Mouse (Mus musculus): ENCODE data around the gene Ccdc85b. TPM values are rescaled to one million over a fixed set of nuclear protein-coding genes. Genes with fewer than 3 reads are reported as not detected.
A peak's percentile ranks its signal among the peaks of the same experiment; 100 is the strongest.

The Ccdc85b gene
- polyA plus RNA-seq, 1 experiment from 2014 or later = 6.5 TPM

- peak overlapping the region; percentile 86 for H3K4me2 ChIP-seq (ENCODE audit: low read depth, low read length, severe bottlenecking)
- peak overlapping the region; percentile 59 for H3K4me3 ChIP-seq (ENCODE audit: low read depth, low read length)
- no peaks in the 10 kb centered on the region for H3K9me3 ChIP-seq (ENCODE audit: control insufficient read depth, low read length)
- H3K9ac ChIP-seq (ENCODE audit: low read length) = peak overlapping the region; percentile 84
- peak; percentile 49; the same call in 1 of the 2 replicates for ATAC-seq (replicated peaks; ENCODE audit: low FRiP score)
- H3K36me3 ChIP-seq (ENCODE audit: control insufficient read depth, insufficient read depth, low read length) = no peaks in the 10 kb centered on the region
- peak overlapping the region; percentile 18; the same call in 1 of the 2 replicates for H3K27ac ChIP-seq (ENCODE audit: low read depth, low read length)
- DNase-seq (ENCODE audit: low spot score) = no peak
- no peaks in the 10 kb centered on the region for H3K27me3 ChIP-seq (ENCODE audit: control insufficient read depth, insufficient read depth, low read length)
- H3K4me1 ChIP-seq (replicated peaks; ENCODE audit: control insufficient read depth, insufficient read depth, low read length) = peaks cover 11% of the 10 kb centered on the region; the same call in 1 of the 2 replicates
- WGBS = 28% methylated on average over 13 of the region's 13 CpGs
Observed at GRCm38 (mm10) chr19:5475069-5475714, 17.5 kb upstream of the Ccdc85b start.

DNA sequence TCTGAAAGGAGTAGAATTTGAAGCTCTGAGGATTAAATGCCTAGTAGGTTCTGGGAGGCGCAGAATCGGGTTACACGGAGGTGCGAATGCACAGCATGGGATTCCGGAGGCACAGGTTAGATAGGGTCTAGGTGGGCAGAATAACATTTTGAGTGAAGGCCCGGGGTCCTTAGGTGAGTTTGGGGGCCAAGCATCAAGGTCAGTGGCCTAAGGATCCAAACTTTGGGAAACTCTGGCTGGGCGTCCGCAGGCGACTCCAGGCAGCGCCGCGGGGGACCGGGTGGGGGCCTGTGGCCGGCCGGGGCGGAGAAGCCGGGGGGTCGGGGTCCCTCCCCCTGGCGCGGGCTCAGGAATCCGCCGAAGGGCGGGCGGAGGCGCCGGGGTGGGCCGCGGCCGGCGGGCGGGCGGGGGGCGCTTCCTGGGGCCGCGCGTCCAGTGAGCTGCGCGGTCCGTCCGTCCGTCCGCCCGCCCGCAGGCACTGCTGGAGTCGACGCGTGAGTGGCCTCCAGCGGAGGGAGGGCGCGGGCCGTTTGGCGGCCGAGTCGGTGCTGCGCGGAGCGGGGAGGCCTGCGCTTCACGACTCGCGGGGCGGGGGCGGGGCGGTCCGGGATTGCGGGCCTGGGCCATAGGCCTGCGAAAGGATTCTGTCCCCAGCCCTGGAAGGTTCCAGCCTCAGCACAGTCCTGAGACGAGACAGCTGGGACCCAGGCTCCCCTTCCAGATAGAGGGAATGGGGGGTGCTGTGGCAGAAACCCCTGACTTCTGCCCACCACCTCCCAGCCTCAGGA, 16.8 kb upstream of the Ccdc85b start:
- H3K4me2 ChIP-seq (ENCODE audit: low read depth, low read length, severe bottlenecking) = peak overlapping the region; percentile 86
- peak overlapping the region; percentile 84 for H3K9ac ChIP-seq (ENCODE audit: low read length)
- no peaks in the 10 kb centered on the region for H3K9me3 ChIP-seq (ENCODE audit: control insufficient read depth, low read length)
- ATAC-seq (replicated peaks; ENCODE audit: low FRiP score) (peak; percentile 45), DNase-seq (ENCODE audit: low spot score) (peak; percentile 76)
- no peaks in the 10 kb centered on the region for H3K36me3 ChIP-seq (ENCODE audit: control insufficient read depth, insufficient read depth, low read length)
- H3K4me3 ChIP-seq (ENCODE audit: low read depth, low read length) = peak overlapping the region; percentile 59
- H3K27me3 ChIP-seq (ENCODE audit: control insufficient read depth, insufficient read depth, low read length) = no peaks in the 10 kb centered on the region
- 2% methylated on average over 54 of the region's 68 CpGs for WGBS
- peaks cover 11% of the 10 kb centered on the region; the same call in 1 of the 2 replicates for H3K4me1 ChIP-seq (replicated peaks; ENCODE audit: control insufficient read depth, insufficient read depth, low read length)
- H3K27ac ChIP-seq (ENCODE audit: low read depth, low read length) = peak overlapping the region; percentile 18; the same call in 1 of the 2 replicates

- Histone ChIP-seq H3K36me3 (ENCODE audit: control insufficient read depth, insufficient read depth, low read length) (no peaks in the 10 kb centered on the region), H3K27ac (ENCODE audit: low read depth, low read length) (0 out of 2 replicates have a peak within 1 kb of the TSS, but pooled peaks have one; percentile 18), H3K4me2 (ENCODE audit: low read depth, low read length, severe bottlenecking) (peak within 1 kb of the TSS; percentile 86), H3K9ac (ENCODE audit: low read length) (peak within 1 kb of the TSS; percentile 84), H3K27me3 (ENCODE audit: control insufficient read depth, insufficient read depth, low read length) (no peaks in the 10 kb centered on the region), H3K4me1 (replicated peaks; ENCODE audit: control insufficient read depth, insufficient read depth, low read length) (peaks cover 11% of the 10 kb centered on the region; the same call in 1 of the 2 replicates), H3K9me3 (ENCODE audit: control insufficient read depth, low read length) (no peaks in the 10 kb centered on the region), H3K4me3 (ENCODE audit: low read depth, low read length) (peak within 1 kb of the TSS; percentile 59)
- peak; percentile 85 for DNase-seq (ENCODE audit: low spot score)
- ATAC-seq (replicated peaks; ENCODE audit: low FRiP score) = peak; percentile 72
- WGBS = 2% methylated on average over 22 of the region's 22 CpGs
Observed at GRCm38 (mm10) chr19:5473720-5474119, 16.0 kb upstream of the Ccdc85b start, which contains the start of gene Efemp2. Gene Efemp2, plus strand, starts transcription at chr19:5473954.

DNA sequence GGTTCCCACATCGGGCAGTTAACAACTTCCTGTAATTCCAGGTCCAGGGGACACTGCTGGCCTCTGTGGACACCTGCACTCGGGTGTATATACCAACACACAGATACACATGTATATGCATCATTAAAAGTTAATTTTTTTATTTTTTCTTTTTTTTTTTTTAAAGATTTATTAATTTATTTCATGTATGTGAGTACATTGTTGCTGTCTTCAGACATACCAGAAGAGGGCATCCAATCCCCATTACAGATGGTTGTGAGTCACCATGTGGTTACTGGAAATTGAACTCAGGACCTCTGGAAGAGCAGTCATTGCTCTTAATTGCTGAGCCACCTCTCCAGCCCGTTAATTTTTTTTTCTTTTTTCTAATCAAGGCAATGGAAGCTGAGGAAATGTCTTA, 15.2 kb upstream of the Ccdc85b start:
- H3K4me3 ChIP-seq (ENCODE audit: low read depth, low read length) = no peak overlapping the region
- H3K9me3 ChIP-seq (ENCODE audit: control insufficient read depth, low read length) = no peaks in the 10 kb centered on the region
- H3K27ac ChIP-seq (ENCODE audit: low read depth, low read length) = no peak overlapping the region
- DNase-seq (ENCODE audit: low spot score) (no peak), ATAC-seq (replicated peaks; ENCODE audit: low FRiP score) (no peak)
- no peaks in the 10 kb centered on the region for H3K27me3 ChIP-seq (ENCODE audit: control insufficient read depth, insufficient read depth, low read length)
- WGBS = 84% methylated on average over 3 of the region's 3 CpGs
- H3K9ac ChIP-seq (ENCODE audit: low read length) = no peak overlapping the region
- no peak overlapping the region for H3K4me2 ChIP-seq (ENCODE audit: low read depth, low read length, severe bottlenecking)
- H3K4me1 ChIP-seq (replicated peaks; ENCODE audit: control insufficient read depth, insufficient read depth, low read length) = peaks cover 11% of the 10 kb centered on the region; the same call in 1 of the 2 replicates
- no peaks in the 10 kb centered on the region for H3K36me3 ChIP-seq (ENCODE audit: control insufficient read depth, insufficient read depth, low read length)

GRCm38 (mm10) chr19:5471846-5472245, 14.2 kb upstream of the Ccdc85b start:
- H3K27me3 ChIP-seq (ENCODE audit: control insufficient read depth, insufficient read depth, low read length) = no peaks in the 10 kb centered on the region
- no peak overlapping the region for H3K9ac ChIP-seq (ENCODE audit: low read length)
- no peak overlapping the region for H3K4me3 ChIP-seq (ENCODE audit: low read depth, low read length)
- no peaks in the 10 kb centered on the region; the same call in none of the 2 replicates for H3K36me3 ChIP-seq (ENCODE audit: control insufficient read depth, insufficient read depth, low read length)
- H3K9me3 ChIP-seq (ENCODE audit: control insufficient read depth, low read length) = no peaks in the 10 kb centered on the region
- H3K27ac ChIP-seq (ENCODE audit: low read depth, low read length) = no peak overlapping the region
- no peak overlapping the region for H3K4me2 ChIP-seq (ENCODE audit: low read depth, low read length, severe bottlenecking)
- no peak for ATAC-seq (replicated peaks; ENCODE audit: low FRiP score)
- WGBS = 56% methylated on average over 5 of the region's 5 CpGs
- no peak for DNase-seq (ENCODE audit: low spot score)
- H3K4me1 ChIP-seq (replicated peaks; ENCODE audit: control insufficient read depth, insufficient read depth, low read length) = peaks cover 11% of the 10 kb centered on the region; the same call in 1 of the 2 replicates

DNA sequence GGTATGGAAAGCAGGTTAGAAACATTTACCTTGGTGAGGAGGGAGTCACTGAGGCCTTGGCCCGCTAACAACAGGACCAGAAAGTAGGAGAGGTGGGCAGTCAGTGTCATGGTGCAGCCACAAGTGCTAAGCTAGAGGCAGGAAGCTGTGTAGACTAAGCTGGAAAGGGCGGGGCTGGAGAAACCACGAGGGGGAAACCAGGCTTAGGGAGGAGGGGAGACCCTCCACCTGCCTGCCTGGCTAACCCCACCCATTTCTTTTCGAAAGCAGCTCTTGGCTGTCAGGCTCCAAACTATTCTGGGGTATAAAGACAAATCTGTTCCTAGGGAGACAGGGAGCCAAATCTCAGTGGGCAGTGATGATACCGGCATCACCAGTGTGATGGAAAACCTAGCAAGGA, 10.7 kb upstream of the Ccdc85b start, which contains the start of gene Ctsw:
Gene Ctsw (minus strand): TSS at position 134 of the 400 bp plus-strand sequence.
- Histone ChIP-seq H3K4me2 (ENCODE audit: low read depth, low read length, severe bottlenecking) (no peak within 1 kb of the TSS), H3K9me3 (ENCODE audit: control insufficient read depth, low read length) (no peaks in the 10 kb centered on the region), H3K9ac (ENCODE audit: low read length) (no peak within 1 kb of the TSS), H3K4me1 (replicated peaks; ENCODE audit: control insufficient read depth, insufficient read depth, low read length) (peaks cover 4% of the 10 kb centered on the region; the same call in 1 of the 2 replicates), H3K27me3 (ENCODE audit: control insufficient read depth, insufficient read depth, low read length) (no peaks in the 10 kb centered on the region), H3K36me3 (ENCODE audit: control insufficient read depth, insufficient read depth, low read length) (peaks cover 2% of the 10 kb centered on the region), H3K4me3 (ENCODE audit: low read depth, low read length) (no peak within 1 kb of the TSS), H3K27ac (ENCODE audit: low read depth, low read length) (no peak within 1 kb of the TSS)
- ATAC-seq (replicated peaks; ENCODE audit: low FRiP score) = no peak
- DNase-seq (ENCODE audit: low spot score) = no peak
- 57% methylated on average over 5 of the region's 5 CpGs for WGBS

DNA sequence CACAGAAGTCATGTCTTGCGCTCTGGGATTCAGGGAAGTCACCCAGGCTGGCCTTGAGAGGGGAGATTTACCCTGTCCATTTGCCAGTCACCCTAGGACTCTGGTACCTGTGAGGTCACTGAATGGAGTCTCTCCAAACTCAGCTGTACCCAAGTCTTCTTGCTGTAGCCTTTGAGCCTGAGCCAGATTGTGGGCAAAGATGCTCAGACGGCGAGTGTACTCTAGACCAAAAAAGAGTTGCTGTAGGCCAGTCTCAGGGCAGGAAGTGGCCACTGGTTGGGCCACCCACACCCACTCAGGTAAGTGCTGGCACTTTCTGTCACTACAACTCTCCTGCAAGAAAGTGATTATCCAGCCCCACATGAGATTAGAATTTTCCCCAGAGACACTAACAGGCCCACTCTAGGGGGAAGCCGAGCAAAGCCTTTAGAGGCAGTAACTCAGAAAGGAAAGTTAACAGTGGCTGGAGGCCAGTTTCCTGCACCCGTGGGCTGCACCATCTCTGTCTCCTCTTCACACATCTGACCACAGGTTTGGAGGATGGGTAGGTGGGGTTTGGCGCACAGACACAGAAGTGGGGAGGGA, 9.3 kb upstream of the Ccdc85b start:
- no peak overlapping the region for H3K4me2 ChIP-seq (ENCODE audit: low read depth, low read length, severe bottlenecking)
- 95% methylated on average over 6 of the region's 6 CpGs for WGBS
- H3K36me3 ChIP-seq (ENCODE audit: control insufficient read depth, insufficient read depth, low read length) = peaks cover 2% of the 10 kb centered on the region
- no peak overlapping the region for H3K27ac ChIP-seq (ENCODE audit: low read depth, low read length)
- H3K4me1 ChIP-seq (replicated peaks; ENCODE audit: control insufficient read depth, insufficient read depth, low read length) = peaks cover 4% of the 10 kb centered on the region; the same call in 1 of the 2 replicates
- ATAC-seq (replicated peaks; ENCODE audit: low FRiP score) (no peak), DNase-seq (ENCODE audit: low spot score) (no peak)
- no peak overlapping the region for H3K4me3 ChIP-seq (ENCODE audit: low read depth, low read length)
- no peaks in the 10 kb centered on the region for H3K9me3 ChIP-seq (ENCODE audit: control insufficient read depth, low read length)
- no peaks in the 10 kb centered on the region for H3K27me3 ChIP-seq (ENCODE audit: control insufficient read depth, insufficient read depth, low read length)
- no peak overlapping the region for H3K9ac ChIP-seq (ENCODE audit: low read length)

DNA sequence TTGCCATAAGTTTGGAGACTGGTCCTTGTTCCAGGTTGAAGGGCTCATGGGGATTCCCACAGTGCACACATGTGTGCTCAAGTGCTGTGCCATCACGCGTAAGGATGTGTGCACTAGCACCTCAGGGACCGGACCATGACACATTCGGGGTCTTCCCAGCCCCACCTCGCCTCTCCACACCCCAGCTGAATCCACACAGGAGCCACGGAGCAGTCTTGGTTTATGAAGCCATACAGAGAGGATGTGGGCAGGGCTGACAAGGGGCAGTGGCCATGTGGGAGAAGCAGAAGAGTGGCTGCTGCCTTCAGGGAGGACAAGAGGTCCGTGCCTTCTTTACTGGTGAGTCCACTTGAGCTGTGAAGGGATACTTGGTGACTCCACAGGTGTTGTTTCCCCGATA, 7.3 kb upstream of the Ccdc85b start:
- Histone ChIP-seq H3K27ac (ENCODE audit: low read depth, low read length) (no peak overlapping the region), H3K36me3 (ENCODE audit: control insufficient read depth, insufficient read depth, low read length) (peaks cover 2% of the 10 kb centered on the region), H3K4me2 (ENCODE audit: low read depth, low read length, severe bottlenecking) (no peak overlapping the region), H3K4me1 (replicated peaks; ENCODE audit: control insufficient read depth, insufficient read depth, low read length) (peaks cover 9% of the 10 kb centered on the region; the same call in 1 of the 2 replicates), H3K4me3 (ENCODE audit: low read depth, low read length) (no peak overlapping the region), H3K9me3 (ENCODE audit: control insufficient read depth, low read length) (no peaks in the 10 kb centered on the region), H3K9ac (ENCODE audit: low read length) (no peak overlapping the region), H3K27me3 (ENCODE audit: control insufficient read depth, insufficient read depth, low read length) (no peaks in the 10 kb centered on the region)
- 93% methylated on average over 8 of the region's 8 CpGs for WGBS
- ATAC-seq (replicated peaks; ENCODE audit: low FRiP score) (no peak), DNase-seq (ENCODE audit: low spot score) (no peak)
